Mouse (Mus musculus): Measurements from ENCODE around the gene Arid1b. TPM values are rescaled to one million over a fixed set of nuclear protein-coding genes. Genes with fewer than 3 reads are reported as not detected.

Gene Arid1b
- polyA plus RNA-seq, 1 experiment from 2014 or later: 4.8 TPM

- no peak for ATAC-seq
- H3K27ac ChIP-seq (ENCODE audit: low read depth, low read length): no peak overlapping the region
- no peaks in the 10 kb centered on the region for H3K9me3 ChIP-seq (ENCODE audit: control insufficient read depth)
- H3K4me1 ChIP-seq (replicated peaks; ENCODE audit: control insufficient read depth, insufficient read depth, low read length): 0 out of 2 replicates have a peak, but pooled peaks cover 7% of the 10 kb centered on the region
- TF ChIP-seq CTCF (IDR thresholded peaks at IDR 0.05; ENCODE audit: low read depth): peak; percentile 60
- H3K27me3 ChIP-seq (replicated peaks; ENCODE audit: control insufficient read depth, insufficient read depth, low read length): no peaks in the 10 kb centered on the region
- no peak overlapping the region for H3K4me3 ChIP-seq (ENCODE audit: low read depth, low read length)
- 69% methylated on average over 6 of the region's 6 CpGs for WGBS
- no peaks in the 10 kb centered on the region for H3K36me3 ChIP-seq (ENCODE audit: control insufficient read depth, insufficient read depth)
- no peak overlapping the region for H3K4me2 ChIP-seq (replicated peaks; ENCODE audit: low read depth)
- no peak overlapping the region for H3K9ac ChIP-seq (ENCODE audit: low read depth, low read length)
These were observed 70.6 kb downstream of the Arid1b start for GRCm38 (mm10) chr17:5064777-5065176.

GRCm38 (mm10) chr17:5065270-5065669 is 71.1 kb downstream of the Arid1b start:
- H3K27me3 ChIP-seq (replicated peaks; ENCODE audit: control insufficient read depth, insufficient read depth, low read length): no peaks in the 10 kb centered on the region
- no peak for ATAC-seq
- no peaks in the 10 kb centered on the region for H3K9me3 ChIP-seq (ENCODE audit: control insufficient read depth)
- H3K4me3 ChIP-seq (ENCODE audit: low read depth, low read length): no peak overlapping the region
- no peaks in the 10 kb centered on the region for H3K36me3 ChIP-seq (ENCODE audit: control insufficient read depth, insufficient read depth)
- WGBS: 81% methylated on average over 6 of the region's 6 CpGs
- TF ChIP-seq CTCF (IDR thresholded peaks at IDR 0.05; ENCODE audit: low read depth): no peak
- no peak overlapping the region for H3K27ac ChIP-seq (ENCODE audit: low read depth, low read length)
- H3K4me2 ChIP-seq (replicated peaks; ENCODE audit: low read depth): no peak overlapping the region
- 0 out of 2 replicates have a peak, but pooled peaks cover 7% of the 10 kb centered on the region for H3K4me1 ChIP-seq (replicated peaks; ENCODE audit: control insufficient read depth, insufficient read depth, low read length)
- no peak overlapping the region for H3K9ac ChIP-seq (ENCODE audit: low read depth, low read length)

- 0 out of 2 replicates have a peak, but pooled peaks cover 4% of the 10 kb centered on the region for H3K4me1 ChIP-seq (replicated peaks; ENCODE audit: control insufficient read depth, insufficient read depth, low read length)
- H3K27me3 ChIP-seq (replicated peaks; ENCODE audit: control insufficient read depth, insufficient read depth, low read length): no peaks in the 10 kb centered on the region
- no peak for ATAC-seq
- WGBS: 91% methylated on average over 8 of the region's 8 CpGs
- H3K9me3 ChIP-seq (ENCODE audit: control insufficient read depth): no peaks in the 10 kb centered on the region
- H3K4me3 ChIP-seq (ENCODE audit: low read depth, low read length): no peak overlapping the region
- no peak for TF ChIP-seq CTCF (IDR thresholded peaks at IDR 0.05; ENCODE audit: low read depth)
- no peak overlapping the region for H3K9ac ChIP-seq (ENCODE audit: low read depth, low read length)
- H3K27ac ChIP-seq (ENCODE audit: low read depth, low read length): no peak overlapping the region
- no peak overlapping the region for H3K4me2 ChIP-seq (replicated peaks; ENCODE audit: low read depth)
- H3K36me3 ChIP-seq (ENCODE audit: control insufficient read depth, insufficient read depth): no peaks in the 10 kb centered on the region
These were observed 72.7 kb downstream of the Arid1b start for GRCm38 (mm10) chr17:5066835-5067234.

GRCm38 (mm10) chr17:5067264-5067663 is 73.1 kb downstream of the Arid1b start:
- Histone ChIP-seq H3K27me3 (replicated peaks; ENCODE audit: control insufficient read depth, insufficient read depth, low read length) (no peaks in the 10 kb centered on the region), H3K27ac (ENCODE audit: low read depth, low read length) (no peak overlapping the region), H3K4me2 (replicated peaks; ENCODE audit: low read depth) (no peak overlapping the region), H3K4me1 (replicated peaks; ENCODE audit: control insufficient read depth, insufficient read depth, low read length) (no peaks in the 10 kb centered on the region), H3K9ac (ENCODE audit: low read depth, low read length) (no peak overlapping the region), H3K36me3 (ENCODE audit: control insufficient read depth, insufficient read depth) (no peaks in the 10 kb centered on the region), H3K9me3 (ENCODE audit: control insufficient read depth) (no peaks in the 10 kb centered on the region), H3K4me3 (ENCODE audit: low read depth, low read length) (no peak overlapping the region)
- WGBS: 67% methylated on average over 4 of the region's 4 CpGs
- TF ChIP-seq CTCF (IDR thresholded peaks at IDR 0.05; ENCODE audit: low read depth): no peak; the same call in 1 of the 2 replicates
- no peak for ATAC-seq

- Histone ChIP-seq H3K27ac (ENCODE audit: low read depth, low read length) (no peak overlapping the region), H3K4me3 (ENCODE audit: low read depth, low read length) (no peak overlapping the region), H3K4me1 (replicated peaks; ENCODE audit: control insufficient read depth, insufficient read depth, low read length) (0 out of 2 replicates have a peak, but pooled peaks cover 3% of the 10 kb centered on the region), H3K27me3 (replicated peaks; ENCODE audit: control insufficient read depth, insufficient read depth, low read length) (no peaks in the 10 kb centered on the region), H3K36me3 (ENCODE audit: control insufficient read depth, insufficient read depth) (no peaks in the 10 kb centered on the region), H3K9ac (ENCODE audit: low read depth, low read length) (no peak overlapping the region), H3K9me3 (ENCODE audit: control insufficient read depth) (no peaks in the 10 kb centered on the region), H3K4me2 (replicated peaks; ENCODE audit: low read depth) (no peak overlapping the region)
- WGBS: 75% methylated on average over 3 of the region's 3 CpGs
- no peak for ATAC-seq
- no peak for TF ChIP-seq CTCF (IDR thresholded peaks at IDR 0.05; ENCODE audit: low read depth)
These were observed 76.3 kb downstream of the Arid1b start for GRCm38 (mm10) chr17:5070399-5070798.

- Histone ChIP-seq H3K9ac (ENCODE audit: low read depth, low read length) (no peak overlapping the region), H3K4me3 (ENCODE audit: low read depth, low read length) (no peak overlapping the region), H3K27me3 (replicated peaks; ENCODE audit: control insufficient read depth, insufficient read depth, low read length) (no peaks in the 10 kb centered on the region), H3K4me1 (replicated peaks; ENCODE audit: control insufficient read depth, insufficient read depth, low read length) (0 out of 2 replicates have a peak, but pooled peaks cover 3% of the 10 kb centered on the region), H3K36me3 (ENCODE audit: control insufficient read depth, insufficient read depth) (no peaks in the 10 kb centered on the region), H3K27ac (ENCODE audit: low read depth, low read length) (no peak overlapping the region), H3K4me2 (replicated peaks; ENCODE audit: low read depth) (no peak overlapping the region), H3K9me3 (ENCODE audit: control insufficient read depth) (no peaks in the 10 kb centered on the region)
- no peak for ATAC-seq
- 59% methylated on average over 4 of the region's 4 CpGs for WGBS
- no peak for TF ChIP-seq CTCF (IDR thresholded peaks at IDR 0.05; ENCODE audit: low read depth)
These were observed 78.4 kb downstream of the Arid1b start for GRCm38 (mm10) chr17:5072539-5072938.

Measured in intestine, postnatal 0 days (tissue).